Mouse (Mus musculus) brain, embryonic 14.5 days (tissue): Measurements from ENCODE around the gene Olfml3. TPM values are rescaled to one million over a fixed set of nuclear protein-coding genes. Genes with fewer than 3 reads are reported as not detected.

Experiments
- DNase-seq: peaks from one replicate; pipeline ENCODE4 v3.0.0-alpha.2; 2011; ENCODE audit warnings: low read depth
- CTCF ChIP-seq: fragments of 200-500 bp; IDR thresholded peaks from 2 replicates; pipeline ENCODE4 v1.5.1; 2012; ENCODE audit warnings: inconsistent platforms, mild to moderate bottlenecking, moderate library complexity, borderline replicate concordance; ENCODE audit not compliant: insufficient read depth, insufficient read length; ENCODE audit errors: extremely low read depth
- POLR2A ChIP-seq: fragments of 200-500 bp; IDR thresholded peaks from 2 replicates; pipeline ENCODE4 v1.6.1; 2012; ENCODE audit warnings: mild to moderate bottlenecking, inconsistent platforms, borderline replicate concordance; ENCODE audit not compliant: poor library complexity, insufficient read depth, insufficient read length, severe bottlenecking; ENCODE audit errors: extremely low read depth
- polyA plus RNA-seq: library from polyadenylated mRNA; depleted of rRNA; stranded (reverse); fragments of >200 nt; gene quantifications from 2 replicates; pipeline ENCODE4 v1.2.3, GENCODE M21; 2012

The Olfml3 gene
- polyA plus RNA-seq, 1 experiment: 6.8 TPM

GRCm38 (mm10) chr3:103771531-103772130 lies 33.8 kb upstream of the Olfml3 start:
- TF ChIP-seq POLR2A (no peak), CTCF (no peak)
- peak; percentile 34 for DNase-seq

- DNase-seq: no peak
- TF ChIP-seq CTCF (no peak), POLR2A (no peak)
Observed at GRCm38 (mm10) chr3:103766789-103767188, 29.0 kb upstream of the Olfml3 start.

- DNase-seq: no peak
- TF ChIP-seq POLR2A (no peak), CTCF (no peak)
Observed at GRCm38 (mm10) chr3:103759261-103759970, 21.6 kb upstream of the Olfml3 start.

GRCm38 (mm10) chr3:103758456-103758855 lies 20.7 kb upstream of the Olfml3 start:
- no peak for DNase-seq
- TF ChIP-seq CTCF (no peak), POLR2A (no peak)

GRCm38 (mm10) chr3:103756920-103757319 lies 19.1 kb upstream of the Olfml3 start:
- TF ChIP-seq POLR2A: no peak
- no peak for TF ChIP-seq CTCF
- DNase-seq: no peak

GRCm38 (mm10) chr3:103755351-103755750 lies 17.6 kb upstream of the Olfml3 start:
- no peak for DNase-seq

GRCm38 (mm10) chr3:103751558-103751957 lies 13.8 kb upstream of the Olfml3 start:
- TF ChIP-seq POLR2A (no peak), CTCF (no peak)
- no peak for DNase-seq

More at GRCm38 (mm10) chr3:103755351-103755750, 17.6 kb upstream of the Olfml3 start:
- TF ChIP-seq POLR2A (no peak), CTCF (no peak)

- no peak for DNase-seq
- no peak for TF ChIP-seq POLR2A
- TF ChIP-seq CTCF: no peak
Observed at GRCm38 (mm10) chr3:103746711-103747110, 8.9 kb upstream of the Olfml3 start.

GRCm38 (mm10) chr3:103745001-103745770 lies 7.4 kb upstream of the Olfml3 start:
- TF ChIP-seq POLR2A (no peak), CTCF (no peak)
- DNase-seq: no peak

GRCm38 (mm10) chr3:103743208-103743607 lies 5.4 kb upstream of the Olfml3 start:
- no peak for DNase-seq
- TF ChIP-seq POLR2A: no peak
- no peak for TF ChIP-seq CTCF

GRCm38 (mm10) chr3:103740342-103740741 lies 2.5 kb upstream of the Olfml3 start:
- DNase-seq: peak; percentile 14
- TF ChIP-seq CTCF (peak; percentile 46; the same call in 1 of the 2 replicates), POLR2A (no peak)

GRCm38 (mm10) chr3:103739329-103739728 lies 1.5 kb upstream of the Olfml3 start, which contains the start of gene Gm10964:
Gene Gm10964, plus strand, starts transcription at chr3:103739366.
- no peak for TF ChIP-seq CTCF
- no peak for TF ChIP-seq POLR2A
- no peak for DNase-seq
